Mouse (Mus musculus) layer of hippocampus, postnatal 14 days (tissue): Measurements from ENCODE around the gene Prickle1. TPM values are rescaled to one million over a fixed set of nuclear protein-coding genes. Genes with fewer than 3 reads are reported as not detected.
A peak's percentile ranks its signal among the peaks of the same experiment; 100 is the strongest.

Experiments
- DNase-seq, 2 experiments: peaks; one replicate each; pipeline ENCODE4 v3.0.0; 2021 to 2022; ENCODE audit warnings: low spot score in 2 of 2, mixed read lengths in 1 of 2
- total RNA-seq, 2 experiments: library from RNA; stranded (reverse); gene quantifications; 2 replicates each; pipeline ENCODE4 v1.2.3; 2021

The Prickle1 gene
- total RNA-seq, 2 experiments from 2014 or later, result 53.5 to 61.8 TPM

- peak; percentile 46 to 50 for DNase-seq
Measured at GRCm38 (mm10) chr15:93594888-93595698, 598 bp downstream of the Prickle1 start.

GRCm38 (mm10) chr15:93594296-93594887 lies 1.3 kb downstream of the Prickle1 start:
- no peak for DNase-seq

GRCm38 (mm10) chr15:93592596-93592995 lies 3.1 kb downstream of the Prickle1 start:
- DNase-seq, result no peak

DNA sequence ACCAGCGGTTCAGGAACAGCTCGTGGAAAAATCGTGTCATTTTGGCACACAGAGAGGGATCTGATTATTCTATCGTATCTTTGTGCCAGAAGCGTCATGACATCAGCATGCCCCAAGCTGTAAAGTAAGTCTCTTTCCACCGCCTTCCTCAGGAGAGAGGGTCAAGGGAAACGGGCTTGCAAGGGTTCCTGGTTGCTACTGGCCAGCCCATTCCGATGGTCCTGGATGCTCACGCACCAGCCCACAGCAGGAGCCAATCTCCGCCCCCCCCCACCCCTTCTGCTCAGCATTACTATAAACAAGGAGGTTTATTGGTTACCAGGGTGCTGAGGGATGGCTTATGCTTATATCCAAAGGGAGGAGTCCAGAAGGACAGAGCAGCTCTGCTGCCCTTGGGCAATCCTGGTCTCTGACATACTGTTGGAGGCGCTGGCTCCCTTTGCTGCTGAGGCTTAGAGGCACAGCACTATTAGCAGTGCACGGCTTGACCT lies 3.8 kb downstream of the Prickle1 start:
- DNase-seq, result no peak

GRCm38 (mm10) chr15:93591371-93591770 lies 4.3 kb downstream of the Prickle1 start:
- no peak for DNase-seq

DNA sequence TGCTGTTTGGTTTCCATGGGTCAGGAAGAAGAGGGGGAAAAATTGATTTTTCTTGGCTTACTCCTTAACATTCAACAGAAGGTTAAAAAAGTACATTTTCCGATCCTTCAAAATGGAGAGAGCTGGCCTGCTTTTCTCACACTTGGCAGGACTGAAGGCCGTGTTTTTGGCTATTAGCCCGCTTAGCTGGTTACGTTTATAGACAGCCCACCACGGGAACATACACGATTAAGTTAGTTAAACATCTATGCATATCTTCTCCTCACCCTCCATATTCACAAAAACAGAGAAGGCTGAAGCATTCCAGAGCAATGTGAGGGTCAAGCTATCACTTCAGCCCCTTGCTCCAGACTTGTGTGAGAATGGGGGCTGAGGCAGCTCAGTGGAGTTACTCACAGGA lies 7.3 kb downstream of the Prickle1 start:
- no peak for DNase-seq

DNA sequence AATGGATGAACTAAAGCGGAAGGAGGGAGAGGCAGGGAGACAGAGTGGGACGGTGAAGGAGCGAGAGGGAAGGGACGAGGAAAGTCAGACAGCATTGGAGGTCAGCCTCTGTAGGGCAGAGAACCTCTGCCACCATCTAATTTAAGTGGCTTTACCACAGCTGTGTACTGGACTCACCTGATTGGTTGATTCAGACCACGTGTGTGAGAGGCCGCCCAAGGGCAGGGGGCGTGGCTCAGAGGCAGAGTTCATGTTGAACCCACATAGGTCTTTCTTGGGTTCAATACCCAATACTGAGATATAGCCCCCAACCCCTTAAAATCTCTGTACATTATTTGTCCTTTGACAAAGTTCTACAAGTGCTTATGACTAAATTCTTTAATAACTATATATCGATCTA lies 8.0 kb downstream of the Prickle1 start:
- DNase-seq, result no peak

GRCm38 (mm10) chr15:93583051-93583450 lies 12.6 kb downstream of the Prickle1 start:
- DNase-seq, result no peak

GRCm38 (mm10) chr15:93581736-93582135 lies 14.0 kb downstream of the Prickle1 start:
- no peak for DNase-seq

DNA sequence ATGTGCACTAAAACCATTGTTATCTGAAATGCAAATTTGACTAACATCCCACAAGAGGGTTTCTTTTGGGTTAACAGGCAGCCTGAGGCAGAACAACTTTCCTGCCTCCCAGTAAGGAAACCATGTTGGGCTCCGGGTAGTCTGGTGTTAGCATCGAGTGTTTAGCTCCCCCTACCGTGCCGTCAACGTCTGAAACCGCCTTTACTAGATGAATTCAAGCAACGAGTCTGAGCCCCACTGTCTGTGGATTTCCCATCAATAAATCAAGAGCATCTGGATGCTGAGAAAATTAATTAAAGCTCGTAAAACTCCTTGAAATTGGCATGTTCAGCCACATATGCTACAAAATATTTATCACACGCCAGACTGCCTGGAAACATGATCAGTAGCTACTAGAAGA lies 15.8 kb downstream of the Prickle1 start:
- DNase-seq, result peak; percentile 24 to 49

- DNase-seq, result no peak
Measured at GRCm38 (mm10) chr15:93579100-93579499, 16.6 kb downstream of the Prickle1 start.

DNA sequence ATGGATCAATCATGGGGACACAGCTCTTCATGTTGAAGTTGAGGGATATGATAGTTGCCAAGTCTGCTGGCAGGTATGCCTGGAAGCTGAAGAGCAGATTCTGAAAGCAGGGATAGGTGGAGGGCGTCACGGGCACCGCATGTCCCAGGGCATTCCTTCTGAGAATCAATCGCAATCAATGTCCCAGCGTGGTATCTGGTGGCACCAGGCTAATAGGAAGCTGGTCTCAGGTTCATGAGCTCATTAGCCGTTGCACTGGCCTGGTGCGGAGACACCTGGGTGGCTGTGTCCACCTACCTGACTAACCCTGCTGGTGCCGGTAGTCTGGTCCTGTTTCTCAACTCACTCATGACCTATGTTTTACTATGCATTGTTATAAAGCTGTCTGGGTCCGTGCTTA lies 19.3 kb downstream of the Prickle1 start:
- no peak for DNase-seq

- DNase-seq, result peak; percentile 63 to 86
Measured at GRCm38 (mm10) chr15:93575884-93576283, 19.8 kb downstream of the Prickle1 start.

DNA sequence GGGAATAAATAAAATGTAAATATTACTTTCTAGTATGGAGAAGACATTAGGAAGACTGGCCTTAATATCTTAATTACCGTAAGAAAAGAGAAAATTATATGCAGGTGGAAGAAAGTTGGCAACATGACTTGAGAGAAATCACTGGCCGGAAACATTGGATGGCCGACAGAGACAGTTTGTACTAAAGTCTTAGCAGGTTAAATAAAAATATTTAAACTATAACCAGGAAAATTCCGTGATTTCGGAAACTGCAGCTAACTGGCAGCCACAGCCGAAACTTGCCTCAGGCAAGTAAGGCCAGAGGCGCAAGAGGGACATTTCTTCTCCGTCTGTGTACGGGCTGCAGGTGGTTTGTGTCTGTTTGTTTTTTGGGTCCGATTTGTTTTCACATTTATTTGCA lies 22.8 kb downstream of the Prickle1 start:
- DNase-seq, result no peak

DNA sequence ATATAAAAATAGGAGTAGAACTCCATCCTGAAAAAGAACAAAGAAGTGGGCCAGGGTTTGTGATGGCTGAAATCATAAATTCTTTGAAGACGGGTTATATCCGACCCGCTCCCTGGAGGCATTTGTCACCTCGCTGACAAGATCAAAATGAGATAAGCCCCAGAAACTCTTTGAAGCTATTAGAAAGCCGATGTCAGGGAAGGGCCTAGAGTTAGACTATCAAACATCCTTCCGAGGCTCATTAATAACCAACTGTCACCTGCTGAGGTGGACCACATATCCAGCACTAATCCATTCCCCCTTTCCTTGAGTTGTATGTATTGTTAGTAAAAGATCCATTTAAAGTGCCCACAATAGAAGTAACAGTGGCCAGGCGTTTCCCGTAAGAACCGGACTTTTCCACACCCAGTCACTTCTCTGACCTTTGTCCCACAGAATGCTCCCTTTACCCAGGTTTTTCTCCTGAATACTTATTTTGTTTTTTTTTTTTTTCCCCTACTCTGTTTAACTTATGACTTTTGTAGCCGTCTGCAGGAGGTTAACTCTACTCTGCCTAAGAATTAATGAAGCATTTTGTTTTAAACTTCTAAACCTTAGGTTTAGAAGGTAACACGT lies 24.7 kb downstream of the Prickle1 start:
- DNase-seq, result no peak

DNA sequence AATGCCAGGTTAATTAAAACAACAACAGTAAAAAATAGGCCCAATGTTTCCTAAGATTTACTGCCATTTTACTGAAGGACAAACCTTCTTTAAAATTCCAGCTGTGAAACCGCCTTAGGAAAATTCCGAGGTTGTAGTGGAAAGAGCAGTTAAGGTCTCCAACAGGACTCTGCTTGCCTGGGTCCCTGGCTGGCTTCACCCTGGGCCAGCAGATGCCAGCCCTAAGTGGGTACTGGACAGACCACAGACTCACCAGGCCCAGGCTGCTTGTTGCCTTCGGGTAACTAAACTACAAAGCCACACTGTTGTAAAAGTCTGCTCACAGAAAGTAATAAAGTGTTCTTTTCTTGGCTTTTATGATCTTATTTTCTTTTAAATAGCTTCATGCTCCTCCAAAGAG lies 26.8 kb downstream of the Prickle1 start:
- no peak for DNase-seq

DNA sequence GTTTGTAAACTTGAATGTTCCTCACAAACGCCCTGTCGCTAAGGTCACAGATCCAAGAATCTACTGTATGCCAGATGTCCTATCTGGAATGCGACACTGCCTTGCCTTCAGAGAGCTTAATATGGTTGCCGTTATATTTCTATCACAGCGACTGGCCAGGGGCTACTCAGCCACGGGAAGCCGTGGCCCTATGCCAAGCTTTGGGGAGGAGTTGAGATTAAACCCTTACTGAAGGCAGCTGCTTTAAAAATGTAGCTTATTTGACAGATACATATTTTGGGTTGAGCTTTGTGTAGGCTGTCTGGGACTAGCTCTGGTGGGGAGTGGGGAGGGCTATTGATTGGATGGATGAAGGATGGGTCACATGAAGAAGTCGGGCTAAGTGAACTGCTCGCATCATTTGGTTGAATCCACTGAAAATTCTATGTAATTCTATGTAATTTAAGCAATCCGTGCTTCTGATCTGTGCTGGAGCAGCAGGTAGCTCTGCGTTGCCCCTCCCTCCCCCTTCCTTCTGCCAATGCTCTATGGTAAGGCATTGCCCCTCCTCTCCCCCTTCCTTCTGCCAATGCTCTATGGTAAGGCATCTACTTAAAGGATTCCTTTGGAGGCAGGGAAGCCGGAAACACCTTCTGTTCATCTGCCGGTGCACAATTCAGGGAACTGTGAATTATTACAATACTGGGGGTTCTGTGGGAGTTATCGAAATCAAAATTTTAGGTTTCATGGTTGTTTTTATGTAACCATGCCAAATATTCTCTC lies 28.0 kb downstream of the Prickle1 start:
- DNase-seq, result no peak

DNA sequence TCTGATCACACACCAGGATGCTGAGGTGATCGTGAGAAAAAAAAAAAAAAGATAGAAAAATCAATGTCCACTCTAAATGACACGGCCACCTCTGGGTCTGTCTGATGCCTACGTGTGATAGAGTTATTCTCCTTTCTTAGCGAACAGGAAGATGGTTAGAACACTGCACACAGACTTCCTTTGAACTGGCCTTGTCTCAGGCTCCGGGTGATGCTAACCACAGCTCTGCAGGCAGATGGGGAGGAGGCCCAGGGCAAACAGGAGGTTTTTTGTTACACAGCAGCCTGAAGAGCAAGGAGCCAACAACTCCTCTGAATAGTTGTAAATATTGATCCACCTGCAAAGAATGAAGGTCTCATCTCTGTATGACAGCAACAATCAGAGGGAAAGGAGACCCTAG lies 32.2 kb downstream of the Prickle1 start:
- DNase-seq, result no peak

- no peak for DNase-seq
Measured at GRCm38 (mm10) chr15:93561540-93561939, 34.2 kb downstream of the Prickle1 start.

DNA sequence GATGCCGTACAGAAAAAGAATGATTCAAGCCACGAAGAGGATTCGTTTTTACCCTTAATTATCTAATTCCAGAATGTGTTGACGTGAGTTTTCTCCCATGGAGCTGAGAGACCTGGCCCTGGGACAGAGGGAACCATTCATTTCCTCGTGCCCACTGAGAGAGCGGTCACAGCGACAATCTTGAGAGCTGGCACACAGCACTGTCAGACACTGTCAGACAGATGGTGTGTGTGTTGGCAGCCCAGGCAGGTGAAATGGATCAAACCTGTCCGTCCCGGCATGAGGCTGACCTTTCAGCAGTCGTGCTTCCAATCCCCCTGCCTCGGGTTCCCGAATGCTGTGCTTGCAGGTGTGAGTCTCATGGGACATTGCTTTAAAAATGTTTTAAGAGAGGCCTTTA lies 37.3 kb downstream of the Prickle1 start:
- no peak for DNase-seq

GRCm38 (mm10) chr15:93555719-93556118 lies 40.0 kb downstream of the Prickle1 start:
- DNase-seq, result no peak
